In the genomic region with DNA sequence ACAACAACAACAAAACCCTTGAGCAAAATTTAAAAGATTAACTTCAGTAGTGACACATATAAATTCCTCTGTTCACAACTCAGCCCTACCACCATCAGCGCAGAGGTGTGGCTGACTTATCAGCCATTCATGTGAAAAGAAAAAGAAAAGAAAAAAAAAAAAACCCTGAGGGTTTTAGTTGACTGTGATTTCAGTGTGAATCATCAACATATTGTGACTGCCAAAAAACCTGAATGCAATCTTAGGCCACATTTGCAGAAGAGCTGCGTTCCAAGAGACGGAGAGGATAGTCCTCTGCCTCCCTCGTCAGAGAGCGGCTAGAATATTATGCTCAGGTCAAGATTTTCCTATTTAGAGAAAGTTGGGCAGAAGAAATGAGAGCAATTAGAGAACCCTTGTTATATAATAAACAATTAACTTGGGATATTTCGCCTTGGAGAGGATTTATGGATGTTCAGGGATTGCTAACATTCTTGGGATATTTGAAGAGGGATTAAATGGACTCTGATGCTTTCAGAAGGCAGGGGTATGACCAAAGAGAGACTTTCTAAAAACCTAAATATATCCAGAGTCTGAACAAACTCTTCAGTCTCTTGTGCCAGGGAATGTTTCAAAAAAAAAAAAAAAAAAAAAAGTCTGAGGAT, we compare ENCODE assay signal across 15 mouse cellular contexts. TPM values are rescaled to one million over a fixed set of nuclear protein-coding genes. Genes with fewer than 3 reads are reported as not detected.
DNase-seq lines count a peak whose midpoint lies in the region; ATAC-seq and TF ChIP-seq lines count a peak whose summit lies in the region.
"Had no signal": no experiment of that assay in that cellular context is flagged by ENCODE, and none has a peak within 500 bp of the region (broad histone marks: within the 10 kb centered on the region; RNA-seq: fewer than 3 reads in every experiment).

No protein-coding gene starts in this region.

- WGBS in liver, adult 2 months, result 82% methylated on average over 6 of the region's 6 CpGs
- 80% methylated on average over 6 of the region's 6 CpGs for WGBS in liver, embryonic 11.5 days

- no peak for TF ChIP-seq POLR2A in liver, adult 2 months (IDR thresholded peaks at IDR 0.05; ENCODE audit: extremely low read depth, insufficient read depth, low read length)

- no peak overlapping the region for H3K4me2 ChIP-seq in liver, embryonic 11.5 days
- H3K4me2 ChIP-seq: kidney, embryonic 15.5 days had no signal

- no peak overlapping the region for H3K9ac ChIP-seq in liver, adult 2 months (ENCODE audit: low read depth, low read length)
- H3K9ac ChIP-seq in liver, embryonic 11.5 days (ENCODE audit: low read depth, low read length), result no peak overlapping the region
- H3K9ac ChIP-seq: kidney, embryonic 15.5 days had no signal

- no peak overlapping the region for H3K27ac ChIP-seq in liver, adult 2 months (replicated peaks; ENCODE audit: insufficient read depth, low read depth, low read length)
- no peak overlapping the region for H3K27ac ChIP-seq in liver, embryonic 11.5 days (ENCODE audit: low read depth, low read length)
- H3K27ac ChIP-seq: hindbrain, postnatal 0 days; kidney, embryonic 15.5 days; macrophage had no signal

- no peak for ATAC-seq in liver, embryonic 11.5 days (replicated peaks; ENCODE audit: low FRiP score)
- ATAC-seq: hindbrain, postnatal 0 days had no signal

- no peaks in the 10 kb centered on the region for H3K27me3 ChIP-seq in liver, adult 2 months (ENCODE audit: control insufficient read depth, insufficient read depth, low read length)
- no peaks in the 10 kb centered on the region for H3K27me3 ChIP-seq in liver, embryonic 11.5 days (replicated peaks; ENCODE audit: control insufficient read depth, insufficient read depth, low read length)
- H3K27me3 ChIP-seq: kidney, embryonic 15.5 days had no signal

- H3K79me2 ChIP-seq in liver, adult 2 months (ENCODE audit: control insufficient read depth, insufficient read depth, low read length), result no peaks in the 10 kb centered on the region

- TF ChIP-seq CTCF in liver, adult 2 months (IDR thresholded peaks at IDR 0.05; ENCODE audit: low read depth, low read length), result no peak

- no peaks in the 10 kb centered on the region for H3K4me1 ChIP-seq in liver, adult 2 months (ENCODE audit: control insufficient read depth, insufficient read depth, low read length)
- H3K4me1 ChIP-seq in liver, embryonic 11.5 days (replicated peaks; ENCODE audit: control insufficient read depth, insufficient read depth, low read length), result peaks cover 6% of the 10 kb centered on the region
- H3K4me1 ChIP-seq: kidney, embryonic 15.5 days had no signal

- no peak overlapping the region for H3K4me3 ChIP-seq in liver, adult 2 months (ENCODE audit: insufficient read depth, low read depth, low read length)
- no peak overlapping the region for H3K4me3 ChIP-seq in liver, embryonic 11.5 days (ENCODE audit: low read depth, low read length)
- H3K4me3 ChIP-seq: kidney, embryonic 15.5 days had no signal

- H3K9me3 ChIP-seq in liver, embryonic 11.5 days (ENCODE audit: control insufficient read depth, low read length), result no peaks in the 10 kb centered on the region
- H3K9me3 ChIP-seq: kidney, embryonic 15.5 days had no signal

- H3K36me3 ChIP-seq in liver, adult 2 months (ENCODE audit: control insufficient read depth, insufficient read depth, low read length), result no peaks in the 10 kb centered on the region
- H3K36me3 ChIP-seq in liver, embryonic 11.5 days (ENCODE audit: control insufficient read depth, insufficient read depth, low read length), result no peaks in the 10 kb centered on the region
- H3K36me3 ChIP-seq: kidney, embryonic 15.5 days had no signal

- peak; percentile 34 for DNase-seq in gastrocnemius, adult 18-20 months (ENCODE audit: low spot score)
- DNase-seq in gastrocnemius, postnatal 10 days, result no peak
- peak; percentile 8 for DNase-seq in liver, adult 2 months (ENCODE audit: extremely low read depth, low read depth, low spot score)
- no peak for DNase-seq in liver, embryonic 11.5 days (ENCODE audit: low spot score)
- DNase-seq in NIH3T3 (ENCODE audit: low read depth), result peak; percentile 78
- DNase-seq in telencephalon, adult 2 months (ENCODE audit: low read depth, low spot score), result peak; percentile 26
- no peak for DNase-seq in layer of hippocampus, adult 11-12 months (ENCODE audit: low spot score)
- DNase-seq: cerebellum, postnatal 14 days; lung, adult 18-20 months; midbrain, embryonic 14.5 days; thymus, adult 18-20 months had no signal

RNA-seq across cellular contexts. Expression of a gene that starts 21.0 kb away (rescaled TPM):
- total RNA-seq in gastrocnemius, adult 18-20 months (2021), result 10 to 100 TPM in 1 of 2 experiments, 1 to 10 TPM in 1; 9.5 to 13.4 TPM
- 10 to 100 TPM; 10.3 to 12.3 TPM for total RNA-seq in gastrocnemius, postnatal 10 days (2021)
- total RNA-seq in liver, adult 2 months (2014; rRNA removed), result 8.0 and 11.7 TPM in 2 replicates
- polyA plus RNA-seq in liver, adult 2 months (2012; rRNA removed), result 3.1 and 4.0 TPM in 2 replicates
- polyA plus RNA-seq in liver, embryonic 11.5 days (2014; fragmentation: Nextera tagmentation; extraction: Ambion mirVana), result 0.56 and 0.60 TPM in 2 replicates
- total RNA-seq: granulocyte monocyte progenitor cell, adult 5-6 weeks had no signal

Comparison
In these comparisons a context has a peak if more than half of its experiments do, and no peak if none do; other contexts are left out.
1. DNase-seq: peak in gastrocnemius, adult 18-20 months (single experiment), liver, adult 2 months (single experiment), NIH3T3 (single experiment) and telencephalon, adult 2 months (single experiment); none in gastrocnemius, postnatal 10 days (single experiment), liver, embryonic 11.5 days (single experiment) and layer of hippocampus, adult 11-12 months (single experiment).